Mouse (Mus musculus) testis, adult 2 months (tissue): ENCODE measurements at regions not wholly inside any gene's neighbourhood (a gene's known extent, or its start where the extent isn't known, plus 50 kb on each side); places are given as distances from the start of the nearest gene placed in this dataset.

Source experiments
- CTCF ChIP-seq: fragments of 200-500 bp; IDR thresholded peaks from 2 replicates; pipeline ENCODE4 v1.5.1; 2012; ENCODE audit warnings: low read depth, mild to moderate bottlenecking, inconsistent platforms, low read length, moderate library complexity; ENCODE audit not compliant: control insufficient read depth, insufficient read depth, insufficient replicate concordance
- POLR2A ChIP-seq: fragments of 200-500 bp; IDR thresholded peaks from 2 replicates; pipeline ENCODE4 v1.6.1; 2012; ENCODE audit warnings: low read depth, mild to moderate bottlenecking, inconsistent platforms, low read length, moderate library complexity; ENCODE audit not compliant: control insufficient read depth

DNA sequence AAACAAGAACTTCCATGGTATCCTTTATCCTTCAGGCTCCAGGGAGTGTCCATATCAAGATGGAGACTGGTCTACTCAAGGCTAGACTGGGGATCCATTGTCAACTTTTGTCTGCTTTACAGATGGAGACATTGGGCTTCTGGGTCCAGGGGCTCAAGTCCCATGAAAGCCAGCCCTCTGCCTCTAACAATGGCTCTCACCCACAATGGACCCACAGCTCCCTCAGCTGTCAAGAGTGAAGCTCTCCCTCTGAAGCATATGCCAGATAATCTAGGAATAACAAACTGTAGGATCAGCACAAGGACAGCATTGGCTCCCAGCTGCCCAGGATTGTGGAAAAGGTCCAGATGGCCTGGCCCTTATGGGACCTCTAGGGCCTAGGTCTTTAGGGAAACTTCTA lies 302.3 kb downstream of the Mroh4 start:
- TF ChIP-seq CTCF (no peak), POLR2A (no peak)
